Mouse (Mus musculus) E14TG2a.4 (cell line): ENCODE results near the gene Wdr73.

Experiments used
- CTCF ChIP-seq: conservative IDR thresholded peaks from 2 replicates; pipeline ENCODE4 v1.5.1; 2014; ENCODE audit warnings: low read length
- NANOG ChIP-seq: IDR thresholded peaks from 2 replicates; pipeline ENCODE4 v1.6.1; 2014; ENCODE audit warnings: borderline replicate concordance, low read length, mixed read lengths
- POU5F1 ChIP-seq: IDR thresholded peaks from 2 replicates; pipeline ENCODE4 v1.6.1; 2014; ENCODE audit warnings: low read length, borderline replicate concordance

GRCm38 (mm10) chr7:80903625-80904422 lies 2.8 kb upstream of the Wdr73 start:
- no peak for TF ChIP-seq CTCF
- no peak for TF ChIP-seq POU5F1
- TF ChIP-seq NANOG: no peak
